In genomic region chr2:173293042-173293441, GRCm38 (mm10) we compare ENCODE assay signal across 17 mouse cellular contexts. TPM values are rescaled to one million over a fixed set of nuclear protein-coding genes. Genes with fewer than 3 reads are reported as not detected.
DNase-seq lines count a peak whose midpoint lies in the region; TF ChIP-seq lines count a peak whose summit lies in the region.
"Had no signal": no experiment of that assay in that cellular context is flagged by ENCODE, and none has a peak within 500 bp of the region (broad histone marks: within the 10 kb centered on the region; RNA-seq: fewer than 3 reads in every experiment).

No protein-coding gene starts in this region.

- no peak overlapping the region for H3K4me3 ChIP-seq in thymus, adult 2 months (ENCODE audit: control insufficient read depth, insufficient read depth, low read length)
- H3K4me3 ChIP-seq: embryonic facial prominence, embryonic 10.5 days; erythroblast, embryonic 14.5 days; forebrain, embryonic 15.5 days; lung, embryonic 15.5 days had no signal

- 74% methylated on average over 6 of the region's 6 CpGs for WGBS in thymus, adult 2 months

- TF ChIP-seq CTCF in thymus, adult 2 months (IDR thresholded peaks at IDR 0.05; ENCODE audit: borderline replicate concordance, control insufficient read depth, extremely low read depth, insufficient read depth, low read length, poor library complexity), result no peak

- no peak for TF ChIP-seq POLR2A in thymus, adult 2 months (IDR thresholded peaks at IDR 0.05; ENCODE audit: control insufficient read depth, extremely low read depth, insufficient read depth, low read length, poor library complexity)

- no peaks in the 10 kb centered on the region for H3K36me3 ChIP-seq in thymus, adult 2 months (ENCODE audit: control insufficient read depth, insufficient read depth, low read length)
- H3K36me3 ChIP-seq: embryonic facial prominence, embryonic 10.5 days; forebrain, embryonic 15.5 days; lung, embryonic 15.5 days had no signal

- H3K27ac ChIP-seq in thymus, adult 2 months (ENCODE audit: control insufficient read depth, insufficient read depth, low read length), result no peak overlapping the region
- H3K27ac ChIP-seq: embryonic facial prominence, embryonic 10.5 days; forebrain, embryonic 15.5 days; kidney, postnatal 0 days; lung, embryonic 15.5 days had no signal

- intact Hi-C loops in left cerebral cortex, postnatal 14 days (cut with DNase I), result no loop called here

- H3K27me3 ChIP-seq in thymus, adult 2 months (ENCODE audit: control insufficient read depth, insufficient read depth, low read length), result no peaks in the 10 kb centered on the region
- H3K27me3 ChIP-seq: forebrain, embryonic 15.5 days; lung, embryonic 15.5 days had no signal

- H3K4me1 ChIP-seq in thymus, adult 2 months (replicated peaks; ENCODE audit: control insufficient read depth, insufficient read depth, low read length), result no peaks in the 10 kb centered on the region
- H3K4me1 ChIP-seq: embryonic facial prominence, embryonic 10.5 days; forebrain, embryonic 15.5 days had no signal

- DNase-seq in heart, adult 11 months, result peak; percentile 90
- DNase-seq in heart, adult 9 months (ENCODE audit: low spot score in 2 of 2), result no peak
- peak; percentile 63 to 86 for DNase-seq in left cerebral cortex, postnatal 14 days (ENCODE audit: low spot score in 2 of 2)
- DNase-seq in left cerebral cortex, adult 11 months (ENCODE audit: low spot score), result no peak
- peak; percentile 68 to 85 for DNase-seq in right cerebral cortex, postnatal 10 days (ENCODE audit: low spot score in 2 of 2)
- DNase-seq in right cerebral cortex, postnatal 14 days, result no peak
- no peak for DNase-seq in thymus, adult 2 months
- DNase-seq: adrenal gland, postnatal 10 days; cerebellum, adult 9-11 months; gastrocnemius, postnatal 25 days; right cerebral cortex, adult 18-20 months had no signal

RNA-seq across cellular contexts. Expression of gene Pmepa1, which starts 16.7 kb away (rescaled TPM):
- 10 to 100 TPM; 43.3 to 56.9 TPM for total RNA-seq in left cerebral cortex, postnatal 14 days (2021)
- polyA plus RNA-seq in thymus, adult 2 months (2012; rRNA removed), result 68.7 and 70.3 TPM in 2 replicates
- total RNA-seq: MEL had no signal

Comparison
In these comparisons a context has a peak if more than half of its experiments do, and no peak if none do; other contexts are left out.
1. DNase-seq: peak in heart, adult 11 months (single experiment), left cerebral cortex, postnatal 14 days (2 of 2) and right cerebral cortex, postnatal 10 days (2 of 2); none in heart, adult 9 months (0 of 2), left cerebral cortex, adult 11 months (single experiment), right cerebral cortex, postnatal 14 days (single experiment) and thymus, adult 2 months (single experiment).